Mouse (Mus musculus) heart, embryonic 11.5 days (tissue): ENCODE measurements around the gene Astn2. TPM values are rescaled to one million over a fixed set of nuclear protein-coding genes. Genes with fewer than 3 reads are reported as not detected.

Experiments used
- ATAC-seq: fragments of 200-750 bp; cut with Nextera tagmentation; replicated peaks from 2 replicates; pipeline ENCODE4 v1.8.0; 2017; ENCODE audit warnings: moderate library complexity; ENCODE audit not compliant: insufficient number of reproducible peaks, low FRiP score, low TSS enrichment
- H3K27ac ChIP-seq: fragments of 300-500 bp; sonication (generic); 2 replicates; pipeline ENCODE4 v1.5.1; 2014; ENCODE audit warnings: mild to moderate bottlenecking, low read depth, low read length
- H3K27me3 ChIP-seq: fragments of 300-500 bp; sonication (generic); 2 replicates; pipeline ENCODE4 v1.6.1; 2014; ENCODE audit warnings: mild to moderate bottlenecking, low read length, mixed read lengths; ENCODE audit not compliant: control insufficient read depth, insufficient read depth
- H3K36me3 ChIP-seq: fragments of 300-500 bp; sonication (generic); 2 replicates; pipeline ENCODE4 v1.6.1; 2014; ENCODE audit warnings: mild to moderate bottlenecking, low read length, moderate library complexity, mixed read lengths; ENCODE audit not compliant: control insufficient read depth, insufficient read depth
- H3K4me1 ChIP-seq: fragments of 300-500 bp; sonication (generic); 2 replicates; pipeline ENCODE4 v1.6.1; 2014; ENCODE audit warnings: low read length; ENCODE audit not compliant: control insufficient read depth, insufficient read depth
- H3K4me2 ChIP-seq: fragments of 300-500 bp; sonication (generic); 2 replicates; pipeline ENCODE4 v1.6.1; 2014; ENCODE audit warnings: mild to moderate bottlenecking, moderate library complexity
- H3K4me3 ChIP-seq: fragments of 300-500 bp; sonication (generic); 2 replicates; pipeline ENCODE4 v1.5.1; 2014; ENCODE audit warnings: low read depth, low read length
- H3K9ac ChIP-seq: fragments of 300-500 bp; sonication (generic); 2 replicates; pipeline ENCODE4 v1.6.1; 2014; ENCODE audit warnings: mild to moderate bottlenecking, low read depth, low read length, moderate library complexity
- H3K9me3 ChIP-seq: fragments of 300-500 bp; sonication (generic); replicated peaks from 2 replicates; pipeline ENCODE4 v1.6.1; 2016; ENCODE audit warnings: low read length; ENCODE audit not compliant: control insufficient read depth
- WGBS: fragments of 180-500 bp; shearing (Covaris S2); extraction: QIAGEN DNeasy Blood & Tissue Kit; methylation state at CpG from one replicate; pipeline ENCODE4 v1.1.7; 2014; ENCODE audit not compliant: insufficient replicate concordance; 5-methylcytosine and 5-hydroxymethylcytosine counted together
- polyA plus RNA-seq: library from polyadenylated mRNA; unstranded; fragments of >200 nt; fragmentation: Nextera tagmentation; extraction: Ambion mirVana; gene quantifications from 2 replicates; pipeline ENCODE4 v1.2.1, GENCODE M21; 2014

Gene Astn2
- polyA plus RNA-seq, 1 experiment from 2014 or later, result 0.14 TPM

DNA sequence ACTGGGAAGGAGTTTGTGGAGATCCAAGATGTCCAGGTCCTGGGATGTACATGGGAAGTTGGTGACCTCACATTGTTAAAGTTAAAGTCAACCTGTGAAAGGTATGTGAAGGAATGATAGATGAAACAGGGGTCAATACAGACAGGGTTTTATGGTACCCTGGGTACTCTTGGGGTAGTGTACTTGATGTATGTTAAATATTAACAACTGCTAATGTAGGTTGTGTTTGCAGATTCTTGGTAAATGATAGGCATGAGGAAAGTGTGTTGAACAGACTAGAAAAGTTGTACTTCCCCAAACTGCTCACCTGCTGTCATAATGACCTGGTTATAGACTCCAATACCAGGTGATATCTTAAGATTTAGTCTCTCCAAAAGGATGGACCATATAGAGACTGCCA lies 539.9 kb downstream of the Astn2 start:
- Histone ChIP-seq H3K4me2 (no peak overlapping the region), H3K27ac (no peak overlapping the region), H3K4me1 (no peaks in the 10 kb centered on the region), H3K4me3 (no peak overlapping the region), H3K27me3 (no peaks in the 10 kb centered on the region), H3K9me3 (no peaks in the 10 kb centered on the region), H3K36me3 (no peaks in the 10 kb centered on the region), H3K9ac (no peak overlapping the region)
- ATAC-seq, result no peak

DNA sequence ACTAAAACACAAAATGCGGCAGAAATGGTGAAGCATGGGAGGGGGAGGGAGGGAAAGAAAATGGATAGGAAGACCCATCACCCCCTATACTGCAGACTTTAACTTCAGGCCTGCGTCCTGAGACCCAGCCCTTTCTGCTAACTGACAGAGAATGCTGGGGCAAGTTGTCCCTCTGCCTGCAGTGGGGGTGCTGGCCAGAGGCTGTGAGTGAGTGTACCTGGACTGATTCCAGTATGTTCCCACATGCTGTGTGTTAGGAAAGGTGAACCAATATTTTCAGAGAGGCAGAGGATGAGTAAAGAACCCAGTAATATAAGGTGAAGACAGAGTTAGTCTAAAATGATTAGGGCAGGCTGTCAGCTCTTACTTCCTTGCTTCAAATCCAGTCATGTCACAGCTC lies 561.2 kb downstream of the Astn2 start:
- Histone ChIP-seq H3K4me1 (no peaks in the 10 kb centered on the region), H3K9ac (no peak overlapping the region), H3K27me3 (no peaks in the 10 kb centered on the region), H3K4me3 (no peak overlapping the region), H3K4me2 (no peak overlapping the region), H3K27ac (no peak overlapping the region), H3K36me3 (no peaks in the 10 kb centered on the region), H3K9me3 (no peaks in the 10 kb centered on the region)
- ATAC-seq, result no peak
- WGBS, result 68% methylated on average over 2 of the region's 2 CpGs

DNA sequence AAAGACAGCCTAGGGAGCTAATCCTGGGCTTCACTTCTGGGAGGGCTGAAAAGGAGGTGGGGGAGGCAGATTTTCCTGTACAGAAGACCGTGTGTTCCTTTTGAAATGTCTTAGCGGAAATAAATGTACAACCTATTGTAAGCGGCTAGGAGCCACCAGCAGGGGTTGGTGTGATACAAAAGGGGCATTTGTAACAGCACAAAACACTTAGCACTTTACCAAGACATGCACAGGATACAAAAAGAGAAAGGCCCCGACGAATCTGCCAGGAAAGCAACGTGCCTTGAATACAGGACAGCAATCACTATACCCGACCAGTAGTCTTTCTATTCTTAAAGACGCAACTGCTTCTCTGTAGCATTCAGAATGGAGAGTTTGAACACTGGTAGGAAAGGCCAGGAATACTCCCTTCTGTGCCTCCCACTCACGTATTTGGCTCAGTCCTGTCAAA lies 564.8 kb downstream of the Astn2 start:
- ATAC-seq, result no peak
- Histone ChIP-seq H3K4me3 (no peak overlapping the region), H3K27me3 (no peaks in the 10 kb centered on the region), H3K9ac (no peak overlapping the region), H3K36me3 (no peaks in the 10 kb centered on the region), H3K4me2 (no peak overlapping the region), H3K27ac (no peak overlapping the region), H3K9me3 (no peaks in the 10 kb centered on the region), H3K4me1 (no peaks in the 10 kb centered on the region)
- WGBS, result 67% methylated on average over 9 of the region's 9 CpGs

DNA sequence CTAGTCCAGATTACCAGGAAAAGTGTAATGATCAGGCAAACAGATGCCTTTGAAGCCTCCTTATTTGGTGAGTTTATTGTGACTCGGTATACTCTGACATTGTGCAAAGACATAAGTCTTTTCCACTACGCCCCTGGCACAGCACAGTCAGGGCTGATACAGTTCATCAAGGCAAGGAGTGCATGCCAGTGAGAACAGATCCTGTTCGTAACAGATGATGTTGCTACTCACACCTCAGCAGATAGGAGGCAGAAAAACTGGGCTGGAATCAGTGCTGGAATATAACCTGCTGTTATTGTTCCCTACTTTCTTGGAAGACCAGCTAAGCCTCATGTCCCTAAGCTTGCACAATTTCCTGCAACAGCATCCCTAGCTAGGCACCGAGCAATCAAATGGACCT lies 565.6 kb downstream of the Astn2 start:
- H3K4me2 ChIP-seq, result no peak overlapping the region
- 85% methylated on average over 4 of the region's 4 CpGs for WGBS
- no peak for ATAC-seq
- no peak overlapping the region for H3K4me3 ChIP-seq
- no peaks in the 10 kb centered on the region for H3K9me3 ChIP-seq
- H3K27me3 ChIP-seq, result no peaks in the 10 kb centered on the region
- no peaks in the 10 kb centered on the region for H3K4me1 ChIP-seq
- no peak overlapping the region for H3K9ac ChIP-seq
- H3K36me3 ChIP-seq, result no peaks in the 10 kb centered on the region
- H3K27ac ChIP-seq, result no peak overlapping the region

DNA sequence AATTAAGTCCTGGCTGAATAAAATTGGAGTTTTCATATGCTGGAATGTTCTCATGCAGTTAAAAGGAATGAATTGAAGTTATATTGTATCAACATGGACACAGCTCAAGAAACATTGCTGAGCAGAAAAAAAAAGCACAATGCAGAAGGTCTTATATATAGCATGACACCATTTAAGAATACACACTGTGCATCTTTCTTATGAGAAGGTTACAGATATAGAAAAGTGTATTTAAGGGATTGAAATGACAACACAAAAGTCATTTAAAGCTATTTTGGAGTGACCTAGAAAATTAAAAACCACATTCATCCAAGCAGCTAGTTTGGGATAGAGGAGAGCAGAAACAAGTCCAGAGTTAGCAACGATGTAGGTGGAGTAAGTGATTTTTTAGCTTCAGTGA lies 571.4 kb downstream of the Astn2 start:
- WGBS, result 85% methylated on average over 1 of the region's 1 CpGs

DNA sequence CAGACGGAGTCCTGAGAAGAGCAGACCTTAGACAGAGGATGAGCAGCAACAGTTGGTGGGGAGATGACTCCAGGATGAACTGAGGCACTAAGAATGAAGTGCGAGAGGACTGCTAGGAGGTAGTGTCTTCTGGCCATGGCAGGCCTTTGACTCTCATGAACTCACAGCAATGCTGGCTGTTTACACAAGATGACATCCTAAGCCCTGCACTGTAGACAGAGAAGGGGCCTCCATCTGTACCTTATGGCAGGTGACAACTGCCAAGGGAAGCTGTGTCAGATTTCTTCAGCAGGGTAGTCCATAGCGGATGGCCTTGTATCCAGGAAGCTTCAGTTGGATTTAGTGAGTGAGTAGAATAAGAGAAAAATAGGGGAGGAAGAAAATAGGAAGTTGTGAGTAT lies 572.5 kb downstream of the Astn2 start:
- Histone ChIP-seq H3K4me2 (no peak overlapping the region), H3K4me3 (no peak overlapping the region), H3K9me3 (no peaks in the 10 kb centered on the region), H3K9ac (no peak overlapping the region), H3K36me3 (no peaks in the 10 kb centered on the region), H3K27me3 (no peaks in the 10 kb centered on the region), H3K27ac (no peak overlapping the region), H3K4me1 (no peaks in the 10 kb centered on the region)
- ATAC-seq, result no peak
- WGBS, result 70% methylated on average over 3 of the region's 3 CpGs

More for the DNA sequence above, 571.4 kb downstream of the Astn2 start:
- no peak overlapping the region for H3K9ac ChIP-seq
- no peaks in the 10 kb centered on the region for H3K4me1 ChIP-seq
- ATAC-seq, result no peak
- no peaks in the 10 kb centered on the region for H3K9me3 ChIP-seq
- no peaks in the 10 kb centered on the region for H3K27me3 ChIP-seq
- no peak overlapping the region for H3K4me3 ChIP-seq
- no peaks in the 10 kb centered on the region for H3K36me3 ChIP-seq
- no peak overlapping the region for H3K27ac ChIP-seq
- H3K4me2 ChIP-seq, result no peak overlapping the region

DNA sequence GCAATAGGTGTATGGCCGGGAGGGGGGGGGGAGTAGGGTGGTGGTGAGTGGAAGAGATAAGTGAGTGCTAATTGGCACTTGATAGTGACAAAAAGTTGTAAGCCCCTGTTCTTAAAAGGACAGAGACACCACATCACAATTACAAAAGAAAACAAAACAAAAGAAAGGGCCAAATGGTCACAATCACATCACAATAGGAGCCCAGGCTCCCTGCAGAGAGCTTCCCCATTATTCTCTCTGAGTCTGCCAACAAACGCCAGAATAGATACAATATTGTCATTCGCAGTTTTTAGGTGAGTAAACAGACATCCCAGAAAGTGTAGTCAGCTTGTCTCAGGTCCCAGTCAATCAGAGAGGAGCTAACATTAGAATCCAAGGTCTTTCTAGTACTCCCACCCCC lies 573.9 kb downstream of the Astn2 start:
- no peaks in the 10 kb centered on the region for H3K9me3 ChIP-seq
- no peaks in the 10 kb centered on the region for H3K4me1 ChIP-seq
- H3K36me3 ChIP-seq, result no peaks in the 10 kb centered on the region
- no peak overlapping the region for H3K4me3 ChIP-seq
- ATAC-seq, result no peak
- WGBS, result 6% methylated on average over 3 of the region's 3 CpGs
- H3K4me2 ChIP-seq, result no peak overlapping the region
- no peaks in the 10 kb centered on the region for H3K27me3 ChIP-seq
- no peak overlapping the region for H3K27ac ChIP-seq
- no peak overlapping the region for H3K9ac ChIP-seq

DNA sequence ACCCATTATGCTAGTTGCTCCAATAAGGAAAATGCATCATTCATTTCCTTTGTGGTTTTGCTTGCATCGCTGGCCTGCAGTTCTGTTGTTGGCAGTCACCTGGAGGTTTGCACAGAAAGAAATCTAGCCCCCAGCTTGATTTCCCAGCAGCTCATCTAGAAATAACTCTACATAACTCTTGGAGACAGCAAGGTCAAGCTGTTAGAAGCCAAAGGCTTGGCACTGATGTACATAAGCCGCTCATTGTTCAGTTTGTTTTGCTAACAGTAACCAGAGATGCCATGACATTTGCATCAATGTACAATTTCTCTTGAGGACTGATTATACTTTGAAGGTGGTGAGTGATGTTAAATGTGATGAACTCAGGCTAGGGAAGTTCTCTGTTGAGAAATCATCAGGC lies 583.3 kb downstream of the Astn2 start:
- no peak for ATAC-seq
- Histone ChIP-seq H3K9me3 (no peaks in the 10 kb centered on the region), H3K36me3 (no peaks in the 10 kb centered on the region), H3K27ac (no peak overlapping the region), H3K27me3 (no peaks in the 10 kb centered on the region), H3K9ac (no peak overlapping the region), H3K4me3 (no peak overlapping the region), H3K4me1 (no peaks in the 10 kb centered on the region; the same call in 1 of the 2 replicates), H3K4me2 (no peak overlapping the region)
- 68% methylated on average over 2 of the region's 2 CpGs for WGBS

DNA sequence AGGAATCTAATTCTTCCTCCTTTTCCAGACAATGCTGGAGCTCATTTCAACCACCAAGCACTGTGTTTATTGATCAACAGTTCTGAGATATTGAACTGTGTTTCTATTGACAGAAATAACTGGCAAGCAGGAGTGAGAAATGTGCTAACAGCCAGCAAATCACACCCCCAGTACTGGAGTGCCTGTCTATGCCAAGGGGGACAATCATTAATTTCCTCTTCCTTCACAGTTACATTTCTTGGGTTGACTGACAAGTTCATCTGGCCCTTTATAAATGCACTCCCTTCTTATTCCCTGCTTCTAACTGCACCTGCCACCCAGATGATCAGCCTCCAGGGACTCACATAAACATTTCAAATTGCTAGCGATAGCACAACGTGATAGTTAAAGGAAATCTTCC lies 584.2 kb downstream of the Astn2 start:
- no peaks in the 10 kb centered on the region for H3K27me3 ChIP-seq
- H3K9ac ChIP-seq, result no peak overlapping the region
- H3K4me1 ChIP-seq, result no peaks in the 10 kb centered on the region; the same call in 1 of the 2 replicates
- no peak overlapping the region for H3K4me3 ChIP-seq
- ATAC-seq, result no peak
- WGBS, result 70% methylated on average over 2 of the region's 2 CpGs
- H3K9me3 ChIP-seq, result no peaks in the 10 kb centered on the region
- no peaks in the 10 kb centered on the region for H3K36me3 ChIP-seq
- H3K4me2 ChIP-seq, result no peak overlapping the region
- no peak overlapping the region for H3K27ac ChIP-seq
